Comparison of ENCODE assay signal across 8 mouse cellular contexts in genomic region chr8:111259408-111259741, GRCm38 (mm10). TPM values are rescaled to one million over a fixed set of nuclear protein-coding genes. Genes with fewer than 3 reads are reported as not detected.
A peak's percentile ranks its signal among the peaks of the same experiment; 100 is the strongest.
DNase-seq lines count a peak whose midpoint lies in the region; ATAC-seq and TF ChIP-seq lines count a peak whose summit lies in the region.

No protein-coding gene starts in this region.

- DNase-seq in lung, embryonic 14.5 days, result no peak
- DNase-seq in lung, postnatal 4 days, result no peak
- DNase-seq in limb, embryonic 10.5 days (ENCODE audit: low spot score), result no peak
- DNase-seq in adrenal gland, postnatal 36 days, result no peak
- DNase-seq in cerebellum, postnatal 25 days, result no peak
- DNase-seq in frontal cortex, postnatal 25 days (ENCODE audit: low spot score in 2 of 2), result no peak

- H3K9ac ChIP-seq in lung, embryonic 14.5 days, result peak overlapping the region; percentile 84
- H3K9ac ChIP-seq in embryonic facial prominence, embryonic 12.5 days, result peak overlapping the region; percentile 96; the same call in 1 of the 2 replicates
- H3K9ac ChIP-seq in neural tube, embryonic 15.5 days (replicated peaks), result peak overlapping the region; percentile 70

- H3K27me3 ChIP-seq in lung, embryonic 14.5 days (ENCODE audit: insufficient read depth, low read length), result no peaks in the 10 kb centered on the region
- no peaks in the 10 kb centered on the region for H3K27me3 ChIP-seq in embryonic facial prominence, embryonic 12.5 days
- H3K27me3 ChIP-seq in limb, embryonic 10.5 days (ENCODE audit: low read depth, poor library complexity, severe bottlenecking), result no peaks in the 10 kb centered on the region
- H3K27me3 ChIP-seq in neural tube, embryonic 15.5 days (replicated peaks), result no peaks in the 10 kb centered on the region

- WGBS in lung, embryonic 14.5 days, result 9% methylated on average over 13 of the region's 13 CpGs
- 11% methylated on average over 13 of the region's 13 CpGs for WGBS in embryonic facial prominence, embryonic 12.5 days
- 12% methylated on average over 13 of the region's 13 CpGs for WGBS in limb, embryonic 10.5 days
- WGBS in neural tube, embryonic 15.5 days, result 13% methylated on average over 13 of the region's 13 CpGs

- no peaks in the 10 kb centered on the region for H3K36me3 ChIP-seq in lung, embryonic 14.5 days (ENCODE audit: insufficient read depth)
- H3K36me3 ChIP-seq in embryonic facial prominence, embryonic 12.5 days, result no peaks in the 10 kb centered on the region; the same call in 1 of the 2 replicates
- H3K36me3 ChIP-seq in limb, embryonic 10.5 days, result peaks cover 24% of the 10 kb centered on the region
- H3K36me3 ChIP-seq in neural tube, embryonic 15.5 days, result no peaks in the 10 kb centered on the region

- peaks cover 5% of the 10 kb centered on the region; the same call in 1 of the 2 replicates for H3K4me1 ChIP-seq in lung, embryonic 14.5 days (ENCODE audit: insufficient read depth)
- H3K4me1 ChIP-seq in embryonic facial prominence, embryonic 12.5 days, result peaks cover 7% of the 10 kb centered on the region
- H3K4me1 ChIP-seq in limb, embryonic 10.5 days, result peaks cover 5% of the 10 kb centered on the region; the same call in 1 of the 2 replicates
- peaks cover 23% of the 10 kb centered on the region for H3K4me1 ChIP-seq in neural tube, embryonic 15.5 days

- no peaks in the 10 kb centered on the region for H3K9me3 ChIP-seq in lung, embryonic 14.5 days (ENCODE audit: low read depth, low read length)
- H3K9me3 ChIP-seq in embryonic facial prominence, embryonic 12.5 days, result no peaks in the 10 kb centered on the region
- no peaks in the 10 kb centered on the region for H3K9me3 ChIP-seq in limb, embryonic 10.5 days (replicated peaks)
- no peaks in the 10 kb centered on the region for H3K9me3 ChIP-seq in neural tube, embryonic 15.5 days (replicated peaks)

- TF ChIP-seq CTCF in lung, embryonic 14.5 days (IDR thresholded peaks at IDR 0.05; ENCODE audit: low read depth), result no peak

- peak overlapping the region; percentile 62 for H3K4me2 ChIP-seq in lung, embryonic 14.5 days
- peak overlapping the region; percentile 51 for H3K4me2 ChIP-seq in embryonic facial prominence, embryonic 12.5 days (replicated peaks)
- H3K4me2 ChIP-seq in neural tube, embryonic 15.5 days, result peak overlapping the region; percentile 61

- peak overlapping the region; percentile 84 for H3K4me3 ChIP-seq in lung, embryonic 14.5 days (ENCODE audit: low read depth, low read length)
- peak overlapping the region; percentile 86 for H3K4me3 ChIP-seq in embryonic facial prominence, embryonic 12.5 days
- H3K4me3 ChIP-seq in limb, embryonic 10.5 days, result peak overlapping the region; percentile 92
- peak overlapping the region; percentile 56 for H3K4me3 ChIP-seq in neural tube, embryonic 15.5 days (replicated peaks)

- ATAC-seq in lung, embryonic 14.5 days (ENCODE audit: insufficient read depth), result no peak
- no peak for ATAC-seq in embryonic facial prominence, embryonic 12.5 days (ENCODE audit: insufficient number of reproducible peaks, insufficient read depth, low FRiP score, low TSS enrichment)
- ATAC-seq in neural tube, embryonic 15.5 days (ENCODE audit: low FRiP score), result no peak

- H3K27ac ChIP-seq in lung, embryonic 14.5 days (ENCODE audit: low read depth), result peak overlapping the region; percentile 99
- peak overlapping the region; percentile 99; the same call in 1 of the 2 replicates for H3K27ac ChIP-seq in embryonic facial prominence, embryonic 12.5 days
- H3K27ac ChIP-seq in limb, embryonic 10.5 days, result peak overlapping the region; percentile 98
- peak overlapping the region; percentile 99 for H3K27ac ChIP-seq in neural tube, embryonic 15.5 days (replicated peaks)

RNA-seq across cellular contexts. Expression of gene Glg1, which starts 0.4 kb away (rescaled TPM):
- 97.0 and 99.2 TPM in 2 replicates for polyA plus RNA-seq in lung, embryonic 14.5 days (2014; fragmentation: Nextera tagmentation; extraction: Ambion mirVana)
- polyA plus RNA-seq in embryonic facial prominence, embryonic 12.5 days (2016; fragmentation: Nextera tagmentation; extraction: Ambion mirVana), result 95.2 and 97.6 TPM in 2 replicates
- 57.3 and 67.3 TPM in 2 replicates for polyA plus RNA-seq in limb, embryonic 10.5 days (2016; fragmentation: Nextera tagmentation; extraction: Ambion mirVana)
- polyA plus RNA-seq in neural tube, embryonic 15.5 days (2015; fragmentation: Nextera tagmentation; extraction: Ambion mirVana), result 61.0 and 63.6 TPM in 2 replicates
- total RNA-seq in adrenal gland, postnatal 36 days (2021), result 100 to 1,000 TPM; 116 to 123 TPM

RNA-seq across cellular contexts. Expression of gene Rfwd3, which starts 40.6 kb away (rescaled TPM):
- polyA plus RNA-seq in lung, embryonic 14.5 days (2014; fragmentation: Nextera tagmentation; extraction: Ambion mirVana), result 76.7 and 82.6 TPM in 2 replicates
- 67.8 and 68.4 TPM in 2 replicates for polyA plus RNA-seq in embryonic facial prominence, embryonic 12.5 days (2016; fragmentation: Nextera tagmentation; extraction: Ambion mirVana)
- 103 and 108 TPM in 2 replicates for polyA plus RNA-seq in limb, embryonic 10.5 days (2016; fragmentation: Nextera tagmentation; extraction: Ambion mirVana)
- 18.9 and 28.6 TPM in 2 replicates for polyA plus RNA-seq in neural tube, embryonic 15.5 days (2015; fragmentation: Nextera tagmentation; extraction: Ambion mirVana)
- 10 to 100 TPM; 48.8 to 72.7 TPM for total RNA-seq in adrenal gland, postnatal 36 days (2021)
